Mouse (Mus musculus) kidney, postnatal 36 days (tissue): ENCODE measurements at regions not wholly inside any gene's neighbourhood (a gene's known extent, or its start where the extent isn't known, plus 50 kb on each side); places are given as distances from the start of the nearest gene placed in this dataset.

Experiments
- DNase-seq, 2 experiments: peaks; one replicate each; pipeline ENCODE4 v3.0.0; 2021 to 2022; ENCODE audit warnings: mixed read lengths in 2 of 2

DNA sequence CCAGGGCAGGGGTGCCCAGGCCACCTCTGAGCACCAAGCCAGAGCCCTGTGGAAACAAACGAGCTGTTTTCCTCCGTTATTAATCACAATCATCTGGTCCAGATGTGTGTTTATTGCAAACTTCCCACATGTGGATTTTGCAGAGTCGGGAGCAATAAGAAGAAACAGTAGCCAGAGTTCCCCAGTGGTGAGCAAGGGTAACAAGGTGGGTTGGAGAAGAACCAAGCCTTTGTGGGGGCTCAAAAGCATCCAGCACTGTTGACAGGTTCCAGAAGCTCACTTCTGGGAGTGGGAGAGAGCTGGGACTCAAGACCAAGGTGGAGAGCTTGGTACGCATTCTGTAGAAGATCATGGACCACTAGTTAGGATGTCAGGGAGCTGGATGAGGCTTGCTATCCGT is 63.6 kb downstream of the Hif1an start:
- DNase-seq = no peak

DNA sequence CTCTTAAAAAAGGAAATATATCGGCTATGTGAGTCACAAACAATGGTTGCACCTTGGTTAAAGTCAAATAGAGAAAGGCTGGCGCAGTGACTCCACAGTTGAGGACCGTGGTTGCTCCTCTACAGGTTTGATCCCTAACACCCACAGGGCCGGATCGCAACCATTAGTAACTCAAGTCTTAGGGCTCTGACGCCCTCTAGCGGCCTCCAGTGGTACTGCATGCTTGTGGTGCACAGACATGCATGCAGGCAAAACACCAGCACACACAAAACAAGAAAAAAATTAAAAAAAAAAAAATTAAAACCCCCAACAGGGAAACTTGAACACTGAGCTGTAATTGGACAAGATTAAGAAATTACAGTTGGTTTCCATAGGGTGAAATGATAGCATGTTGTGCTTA is 67.1 kb downstream of the Hif1an start:
- peak in 1 of 2 experiments; percentile 16 for DNase-seq

DNA sequence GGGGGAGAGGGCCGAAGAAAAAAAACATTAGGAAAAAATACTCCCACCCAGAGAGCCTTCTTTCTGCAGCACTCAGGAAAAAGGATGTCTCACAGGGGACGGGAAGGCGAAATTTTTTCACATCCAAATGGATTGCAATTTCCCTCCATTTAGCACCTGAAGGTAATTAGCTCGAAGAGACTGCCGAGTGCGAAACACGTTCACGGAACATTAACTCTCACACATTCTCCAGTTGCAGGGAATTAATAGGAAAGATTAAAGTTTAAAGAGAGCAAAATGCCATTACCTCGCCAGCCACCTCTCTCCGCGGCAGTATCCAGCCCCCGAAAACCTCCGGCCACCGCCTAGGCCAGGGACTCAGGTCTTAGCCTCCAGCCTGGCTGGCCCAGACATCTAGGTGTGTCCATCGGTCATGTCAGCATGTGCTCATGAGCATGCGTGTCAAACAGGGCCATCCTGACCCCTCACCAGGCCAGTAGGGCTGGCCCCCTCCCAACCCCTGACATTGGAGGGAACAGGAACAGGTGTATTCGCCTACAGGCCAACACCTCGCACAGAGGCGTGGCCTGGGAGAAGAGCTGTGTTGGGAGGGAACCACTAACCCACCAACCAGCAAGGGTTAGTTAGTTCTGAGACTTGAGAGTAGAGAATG is 68.8 kb downstream of the Hif1an start:
- DNase-seq = peak; percentile 23 to 30

DNA sequence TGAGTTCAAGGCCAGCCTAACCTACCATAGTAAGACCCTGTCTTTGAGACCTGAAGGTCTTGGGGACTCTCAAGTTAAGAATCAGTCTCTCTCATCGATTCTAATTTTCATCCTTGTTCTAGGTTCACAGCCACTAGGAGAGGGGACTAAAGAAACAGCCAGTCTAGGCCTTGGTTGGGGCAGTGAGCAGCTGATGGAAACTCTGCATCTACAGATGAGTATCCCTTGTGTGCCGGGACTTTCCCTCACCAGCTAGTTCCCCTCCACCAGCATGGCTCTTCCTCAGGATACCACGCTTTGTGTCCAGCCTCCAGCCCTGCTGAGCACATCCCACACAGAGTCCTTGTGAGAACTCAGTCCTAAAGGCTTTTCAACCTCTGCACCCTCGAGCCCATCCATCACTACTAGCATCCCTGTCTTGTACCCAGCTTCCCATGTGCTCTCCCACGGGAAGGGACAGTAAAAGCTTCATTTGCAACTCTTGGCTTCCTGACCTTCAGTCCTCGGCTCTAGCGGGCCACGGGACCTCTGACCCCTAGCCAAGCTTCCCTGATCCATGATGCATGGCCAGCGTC is 74.6 kb downstream of the Hif1an start:
- no peak for DNase-seq

DNA sequence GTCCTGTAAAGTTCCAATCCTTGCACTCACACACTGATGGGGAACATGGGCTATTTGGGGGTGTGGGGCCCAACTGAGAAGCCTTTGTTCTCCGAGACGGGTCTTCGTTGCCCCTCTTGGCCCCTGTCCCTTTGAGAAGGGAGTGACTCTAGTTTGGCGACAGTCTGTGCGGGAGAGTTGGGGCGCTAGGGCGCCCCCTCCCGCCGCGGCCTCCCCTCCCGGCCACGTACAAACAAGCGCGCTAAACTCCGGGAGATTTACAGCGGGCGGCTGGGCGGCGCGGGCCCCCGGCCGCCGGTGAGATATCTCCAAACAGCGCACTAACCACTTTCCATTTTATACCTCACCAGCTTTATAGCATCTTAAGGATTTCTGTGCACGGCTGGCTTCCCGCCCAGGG is 77.4 kb downstream of the Hif1an start:
- peak in 1 of 2 experiments; percentile 15 for DNase-seq

DNA sequence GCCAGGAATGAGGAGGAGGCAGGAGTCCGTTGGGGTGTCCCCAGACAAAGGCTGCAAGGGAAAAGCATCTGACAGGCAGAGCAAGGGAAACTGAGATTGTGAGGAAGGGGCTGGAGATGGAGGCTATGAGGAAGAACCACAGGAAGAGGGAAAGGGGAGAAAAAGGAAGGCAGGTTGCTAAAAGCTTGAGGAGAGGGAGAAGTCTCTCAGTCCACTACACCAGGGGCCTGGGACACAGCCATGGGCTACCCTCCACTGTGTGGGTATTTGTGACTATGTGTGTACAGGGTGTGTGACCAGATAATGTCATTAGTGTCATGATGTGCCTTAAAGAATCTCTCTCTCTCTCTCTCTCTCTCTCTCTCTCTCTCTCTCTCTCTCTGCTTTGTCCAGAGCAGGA is 77.9 kb downstream of the Hif1an start:
- DNase-seq = no peak

DNA sequence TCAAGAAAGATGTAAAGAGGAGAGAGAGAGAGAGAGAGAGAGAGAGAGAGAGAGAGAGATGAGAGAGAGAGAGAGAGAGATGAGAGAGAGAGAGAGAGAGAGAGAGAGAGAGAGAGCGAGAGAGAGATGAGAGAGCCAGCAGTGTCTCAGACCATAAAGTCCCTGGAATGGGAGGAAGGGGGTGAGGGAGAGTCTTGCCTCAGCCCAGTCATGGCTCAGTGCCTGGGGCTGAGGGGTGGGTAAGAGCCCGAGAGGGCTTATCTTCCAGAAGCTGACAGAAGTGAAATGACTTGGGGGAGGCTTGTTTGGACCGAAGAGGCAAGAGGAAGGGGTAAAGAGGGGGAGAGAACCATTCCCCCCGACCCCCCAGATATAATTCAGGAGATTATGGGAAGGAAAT is 79.6 kb downstream of the Hif1an start:
- DNase-seq = no peak

DNA sequence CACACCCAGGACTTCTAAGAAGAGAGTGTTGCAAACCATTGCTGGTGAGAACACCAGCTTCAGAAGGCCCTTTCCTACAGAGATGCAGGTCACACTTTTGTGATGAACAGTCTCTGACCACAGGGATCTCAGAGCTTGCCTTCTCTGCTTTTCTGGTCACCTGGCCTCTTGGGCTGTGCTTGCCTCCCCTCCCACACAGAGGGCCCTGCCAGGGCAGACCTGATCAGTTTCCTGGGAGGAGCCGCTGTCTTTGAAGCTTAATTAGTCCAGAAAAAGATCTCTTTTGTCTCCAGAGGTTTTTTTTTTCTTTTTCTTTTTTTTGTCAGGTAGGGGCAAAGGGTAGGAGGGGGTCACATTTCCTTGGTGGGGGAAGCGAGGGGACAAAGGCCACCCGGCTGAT is 81.7 kb downstream of the Hif1an start:
- no peak for DNase-seq

DNA sequence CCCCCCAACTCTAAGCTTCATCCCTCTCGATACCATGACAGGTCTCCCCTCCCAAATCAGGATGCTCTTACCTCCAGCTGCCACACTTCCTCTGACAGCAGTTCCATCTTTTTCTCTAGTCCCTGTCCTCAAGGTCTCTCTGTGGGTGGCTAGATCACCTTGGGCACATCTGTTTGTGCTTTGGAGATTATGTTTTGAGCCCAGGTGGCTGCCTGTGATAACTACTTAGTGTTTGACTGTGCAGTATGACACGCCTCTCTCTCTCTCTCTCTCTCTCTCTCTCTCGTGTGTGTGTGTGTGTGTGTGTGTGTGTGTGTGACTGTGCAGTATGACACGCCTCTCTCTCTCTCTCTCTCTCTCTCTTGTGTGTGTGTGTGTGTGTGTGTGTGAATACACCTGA is 82.3 kb downstream of the Hif1an start:
- DNase-seq = no peak

DNA sequence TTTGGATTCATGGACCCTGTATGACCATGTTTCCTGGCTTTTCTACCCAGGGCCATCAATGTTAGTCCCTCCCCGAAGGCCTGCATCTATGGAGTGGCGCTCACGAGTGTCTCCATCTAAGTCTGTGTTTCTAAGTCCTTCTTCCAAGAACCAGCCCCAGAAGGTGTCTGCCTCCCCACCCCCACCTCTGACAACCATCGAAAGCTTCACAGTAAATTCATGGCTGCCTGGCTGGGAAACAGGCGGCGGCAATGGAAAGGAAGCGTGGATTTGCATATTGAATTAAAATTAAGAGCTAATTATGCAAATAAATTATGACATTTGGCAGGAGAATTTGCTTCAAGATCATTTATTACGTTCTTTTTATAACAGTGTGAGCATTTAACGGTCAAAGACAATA is 83.9 kb downstream of the Hif1an start:
- DNase-seq = no peak

DNA sequence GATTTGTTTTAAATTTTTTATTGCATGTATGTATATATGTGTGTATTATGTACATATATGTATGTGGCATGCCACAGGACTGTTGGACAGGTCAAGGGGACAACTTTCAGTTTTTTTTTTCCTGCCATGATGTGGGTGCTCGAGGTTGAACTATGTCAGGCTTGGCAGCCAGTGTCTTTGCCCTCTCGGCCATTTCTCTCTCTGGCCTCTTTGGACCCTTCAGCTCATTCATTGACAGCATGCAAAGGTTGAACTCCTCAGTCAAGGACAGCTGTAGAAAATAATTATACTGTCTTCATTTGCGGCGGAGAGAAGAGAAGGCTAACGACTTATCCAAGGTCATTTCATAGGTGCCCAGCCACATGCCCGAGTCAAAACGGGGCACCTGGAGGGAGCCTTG is 86.6 kb downstream of the Hif1an start:
- DNase-seq = peak; percentile 55 to 63

DNA sequence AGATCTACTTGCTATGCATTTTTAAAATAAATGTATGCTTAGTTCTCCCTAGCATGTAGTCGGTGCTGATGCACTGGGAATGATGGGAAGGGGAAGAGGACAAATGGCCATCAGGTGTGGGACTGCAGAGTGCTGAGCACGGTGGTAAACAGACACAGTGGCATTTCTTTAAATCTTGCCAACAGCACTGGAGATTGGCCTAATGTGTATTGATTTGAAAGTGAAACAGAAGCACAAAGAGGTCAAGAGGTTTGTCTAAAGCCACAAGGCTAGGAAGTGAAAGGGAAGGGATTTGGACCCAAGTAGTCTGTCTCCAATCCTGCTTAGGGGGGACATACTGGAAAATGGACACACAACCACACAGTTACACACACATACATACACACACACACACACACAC is 88.2 kb downstream of the Hif1an start:
- no peak for DNase-seq

DNA sequence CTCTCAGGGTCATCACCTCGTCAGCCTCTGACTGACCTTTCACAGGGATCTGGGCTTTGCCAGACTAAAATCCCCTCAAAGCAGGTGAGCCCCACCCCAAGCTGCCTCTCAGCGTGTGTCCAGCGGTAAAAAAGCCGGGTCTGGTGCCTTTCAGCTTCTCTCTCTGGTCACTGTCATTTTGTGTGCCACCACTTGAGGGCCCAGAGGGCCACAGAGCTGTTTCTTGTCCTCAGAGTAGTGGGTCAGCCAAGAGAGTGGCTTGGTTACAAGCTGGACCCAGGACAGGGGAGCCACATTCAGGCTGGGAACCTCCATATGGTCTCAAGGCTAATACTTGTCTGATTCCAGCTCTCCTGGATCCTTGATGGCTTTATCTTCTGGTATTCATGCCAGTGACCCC is 89.0 kb downstream of the Hif1an start:
- DNase-seq = peak; percentile 9 to 52

DNA sequence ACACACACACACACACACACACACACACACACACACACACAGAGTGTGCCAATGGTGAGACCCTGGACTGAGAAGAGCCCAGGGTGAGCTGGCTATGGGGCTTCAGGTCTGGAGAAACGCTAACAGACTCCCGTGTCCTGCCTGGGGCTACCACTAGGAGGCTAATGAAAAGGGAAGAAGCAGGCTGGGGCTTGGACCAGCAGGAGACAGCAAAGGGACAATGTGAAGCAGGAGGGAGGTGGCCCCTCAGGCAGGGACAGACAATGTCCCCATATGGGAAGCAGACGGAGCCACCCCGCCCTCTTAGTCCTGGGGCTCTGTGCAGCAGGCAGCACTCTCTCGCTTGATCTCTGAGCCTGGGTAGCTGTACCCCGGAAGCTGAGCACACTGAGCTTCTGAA is 93.1 kb downstream of the Hif1an start:
- peak; percentile 53 to 81 for DNase-seq

DNA sequence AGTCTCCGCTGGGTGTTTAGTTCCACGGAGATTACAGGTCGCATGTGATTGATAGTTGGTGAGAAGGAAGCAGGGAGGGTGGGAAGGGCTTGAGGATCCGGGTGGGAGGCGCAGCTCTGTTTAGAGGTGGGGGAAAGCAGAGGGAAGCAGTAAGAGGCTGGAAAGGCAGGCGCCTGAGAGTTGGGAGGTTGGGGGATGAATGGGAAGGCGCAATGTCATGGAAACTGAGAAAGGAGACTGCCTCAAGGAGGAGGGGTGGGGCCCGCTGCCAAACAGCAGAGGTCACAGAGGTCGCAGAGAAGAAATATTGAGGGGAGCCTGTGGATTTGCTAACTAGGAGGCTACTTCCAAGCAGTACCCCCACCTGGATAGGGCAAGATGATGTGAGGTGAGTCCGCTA is 96.5 kb upstream of the Pax2 start:
- DNase-seq = no peak

DNA sequence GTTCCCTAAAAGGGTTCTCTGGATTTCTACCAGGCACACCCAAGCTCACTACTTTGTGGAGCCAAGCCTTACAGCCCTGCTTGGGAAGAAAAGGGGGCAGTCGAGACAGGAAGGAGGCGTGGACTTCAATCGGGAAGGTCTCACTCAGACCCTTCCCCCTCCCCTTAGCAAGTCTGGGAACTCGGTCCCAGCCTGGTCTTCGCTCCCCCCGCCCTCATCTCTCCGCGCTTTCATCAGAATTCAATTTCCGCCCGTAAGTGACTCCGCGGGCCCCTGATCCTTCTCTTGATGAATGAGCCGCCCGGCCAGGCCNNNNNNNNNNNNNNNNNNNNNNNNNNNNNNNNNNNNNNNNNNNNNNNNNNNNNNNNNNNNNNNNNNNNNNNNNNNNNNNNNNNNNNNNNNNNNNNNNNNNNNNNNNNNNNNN is 86.3 kb upstream of the Pax2 start:
- no peak for DNase-seq

DNA sequence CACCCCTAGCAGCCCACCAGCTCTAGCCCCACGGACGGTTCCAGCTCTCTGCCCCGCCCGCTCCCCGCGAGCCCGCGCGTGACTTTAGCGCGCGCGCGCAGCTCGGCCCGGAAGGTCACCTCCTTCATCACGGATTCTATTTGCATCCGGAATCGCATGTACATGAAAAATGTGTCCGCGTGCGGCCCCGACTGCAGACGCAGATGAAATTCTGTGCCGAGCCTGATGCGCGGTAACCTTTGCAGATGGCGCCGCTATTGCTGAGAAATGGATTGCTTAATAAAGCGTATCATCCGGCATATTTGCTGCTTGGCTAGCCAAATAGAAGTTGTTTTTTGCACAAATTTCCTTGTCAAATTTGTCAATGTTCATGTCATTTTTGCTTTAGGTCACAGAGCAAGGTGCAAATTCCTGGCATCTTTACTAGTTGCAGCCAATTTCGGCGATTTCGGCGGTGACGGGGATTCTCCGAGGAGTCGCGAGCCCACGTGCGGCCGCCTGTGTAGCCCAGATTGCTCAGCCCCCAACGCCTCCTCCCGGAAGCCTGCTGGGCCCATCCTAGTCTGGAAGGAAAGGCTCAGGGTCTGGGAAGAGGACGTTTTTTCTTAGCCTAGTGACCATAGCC is 81.1 kb upstream of the Pax2 start:
- no peak for DNase-seq

DNA sequence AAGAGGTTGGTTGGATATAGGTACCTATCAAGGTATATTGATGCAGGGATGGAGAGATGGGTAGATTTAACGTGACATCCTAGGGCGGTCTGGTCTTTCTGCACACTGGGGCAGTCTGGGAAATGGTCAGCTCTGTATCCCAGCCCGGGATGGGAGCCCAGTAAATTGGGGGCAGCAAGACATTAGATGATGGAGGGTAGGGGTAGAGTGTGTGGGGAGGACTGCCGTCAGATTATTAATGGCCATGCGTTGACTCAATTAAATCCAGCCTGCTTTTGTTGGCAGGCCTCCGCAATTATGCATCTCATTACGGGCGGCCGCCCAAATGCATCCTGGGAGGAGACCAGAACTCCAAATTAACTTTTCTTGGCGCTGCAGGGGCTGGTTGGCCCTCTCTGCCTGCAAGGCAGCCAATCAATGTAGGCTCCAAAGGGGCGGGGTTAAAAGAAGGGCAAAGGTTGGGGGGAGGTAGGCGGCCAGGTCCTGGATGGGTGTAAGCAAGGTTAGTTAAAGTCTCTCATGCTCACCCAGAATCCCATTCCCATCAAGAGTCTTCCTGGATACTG is 79.2 kb upstream of the Pax2 start:
- peak; percentile 21 to 28 for DNase-seq

DNA sequence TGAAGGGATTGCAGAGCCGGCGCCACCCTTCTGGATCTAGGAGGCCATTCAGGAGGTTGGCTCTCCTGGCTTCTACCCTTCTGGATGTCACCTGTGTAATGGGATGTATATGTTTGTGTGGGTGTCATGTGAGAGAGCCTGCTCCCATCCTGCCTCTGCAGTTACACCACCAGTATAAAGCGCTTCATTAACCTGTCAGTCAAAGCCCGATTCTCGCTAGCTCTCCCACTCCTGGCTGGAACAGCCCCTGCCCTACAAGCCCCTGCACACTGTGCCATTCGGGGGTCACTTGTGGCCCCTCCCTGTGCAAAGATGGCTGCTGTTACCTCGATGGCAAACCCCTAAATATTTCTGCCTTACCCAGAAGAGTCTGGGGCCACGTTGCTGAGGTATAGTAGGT is 78.5 kb upstream of the Pax2 start:
- no peak for DNase-seq

DNA sequence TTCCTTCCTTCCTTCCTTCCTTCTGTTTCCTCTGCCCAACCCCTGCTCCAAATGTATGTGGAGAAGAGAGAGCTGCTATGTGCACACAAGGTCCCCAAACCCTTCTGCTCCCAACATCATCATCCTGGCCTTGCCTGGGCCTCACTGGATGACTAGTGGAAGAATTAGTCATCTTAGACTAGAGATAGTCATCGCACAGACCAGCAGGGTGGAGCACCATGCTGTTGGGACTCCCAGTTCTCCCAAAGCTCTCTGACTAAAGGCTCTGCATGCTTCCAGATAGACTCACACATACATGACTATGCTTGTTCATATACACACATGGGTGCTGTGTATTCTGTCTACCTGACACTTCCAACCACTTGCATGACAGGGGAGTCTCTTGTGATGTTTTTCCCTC is 77.2 kb upstream of the Pax2 start:
- no peak for DNase-seq

DNA sequence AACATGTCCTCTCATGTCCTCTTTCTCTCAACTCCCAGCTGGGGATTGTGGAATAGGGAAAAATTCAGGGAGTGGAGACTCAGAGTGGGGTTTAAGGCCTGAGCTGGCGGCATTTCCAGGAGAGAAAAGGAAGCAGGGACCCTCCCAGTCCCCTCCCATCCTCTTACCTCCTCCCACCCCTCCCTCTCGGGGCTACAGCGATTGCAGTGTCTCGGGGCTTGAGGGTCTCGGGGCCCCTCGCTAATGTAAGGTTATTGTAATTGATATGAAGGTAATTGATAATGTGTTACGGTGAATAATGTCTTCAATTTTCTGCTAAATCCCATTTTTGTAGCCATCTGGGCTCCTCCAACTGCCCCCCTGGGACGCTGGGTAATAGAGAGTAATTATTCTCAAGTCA is 74.2 kb upstream of the Pax2 start:
- no peak for DNase-seq

DNA sequence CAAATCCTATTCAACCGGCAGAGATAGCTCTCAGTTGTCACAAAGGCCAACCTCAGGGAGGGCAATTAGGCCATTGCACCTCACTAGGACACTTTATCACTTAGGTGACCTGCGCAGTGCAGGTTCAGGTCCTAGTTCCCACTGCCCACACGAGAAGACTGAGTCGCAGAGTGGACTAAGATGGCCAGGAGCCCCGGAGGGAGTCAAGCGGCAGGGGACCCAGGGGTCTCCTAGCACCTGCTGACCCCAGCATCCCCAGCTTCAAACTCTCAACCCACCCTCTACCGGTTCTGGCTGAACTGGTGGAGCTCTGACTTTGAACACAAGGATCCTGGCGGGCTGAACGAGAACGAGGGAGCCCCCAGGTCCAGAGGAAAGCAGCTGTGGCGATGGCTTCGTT is 72.7 kb upstream of the Pax2 start:
- no peak for DNase-seq

DNA sequence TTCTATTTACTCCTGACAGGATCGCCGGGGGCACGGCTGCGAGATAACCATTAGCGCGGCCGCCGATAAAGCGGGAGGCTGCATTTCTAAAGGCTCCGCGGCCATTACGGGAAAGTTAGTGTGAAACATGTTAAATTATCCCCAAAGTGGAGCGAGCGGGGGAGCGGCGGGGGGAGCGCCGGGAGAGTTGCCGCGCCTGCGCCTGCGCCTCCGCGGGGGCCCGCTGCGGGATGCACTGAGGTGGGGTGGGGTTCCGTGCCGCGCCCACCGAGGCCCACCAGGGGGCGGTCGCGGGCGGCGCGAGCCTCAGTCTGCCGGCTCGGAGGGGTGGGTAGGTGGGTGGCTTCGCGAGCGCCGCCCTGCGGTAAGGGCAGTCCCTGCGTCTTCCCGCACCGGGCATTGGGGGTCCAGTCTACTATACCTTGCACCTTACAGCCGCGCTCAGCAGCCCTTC is 71.8 kb upstream of the Pax2 start:
- DNase-seq = peak; percentile 25 to 72

DNA sequence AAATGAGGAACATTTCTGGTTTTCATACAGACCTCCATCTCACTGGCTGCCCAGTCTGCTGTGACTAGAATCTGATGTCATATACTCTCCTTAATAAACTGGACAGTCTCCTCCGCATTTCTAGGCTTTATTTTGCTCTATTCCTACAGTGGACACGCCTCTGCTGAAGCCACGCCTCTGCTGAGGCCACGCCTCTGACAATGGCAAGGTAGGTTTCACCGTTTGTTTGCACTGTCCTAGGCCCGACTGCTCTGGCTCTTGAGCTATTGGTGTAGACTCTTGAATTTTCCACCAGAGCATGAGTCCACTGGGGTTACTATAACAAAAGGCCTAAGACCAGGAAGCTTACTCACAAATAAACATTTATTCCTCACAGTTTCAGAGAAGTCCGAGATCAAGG is 69.8 kb upstream of the Pax2 start:
- DNase-seq = no peak
